Mouse (Mus musculus) layer of hippocampus, adult 9-11 months (tissue): ENCODE measurements around the gene Rnf26.

Experiments used
- DNase-seq: peaks from one replicate; pipeline ENCODE4 v3.0.0; 2022

Rnf26 gene

DNA sequence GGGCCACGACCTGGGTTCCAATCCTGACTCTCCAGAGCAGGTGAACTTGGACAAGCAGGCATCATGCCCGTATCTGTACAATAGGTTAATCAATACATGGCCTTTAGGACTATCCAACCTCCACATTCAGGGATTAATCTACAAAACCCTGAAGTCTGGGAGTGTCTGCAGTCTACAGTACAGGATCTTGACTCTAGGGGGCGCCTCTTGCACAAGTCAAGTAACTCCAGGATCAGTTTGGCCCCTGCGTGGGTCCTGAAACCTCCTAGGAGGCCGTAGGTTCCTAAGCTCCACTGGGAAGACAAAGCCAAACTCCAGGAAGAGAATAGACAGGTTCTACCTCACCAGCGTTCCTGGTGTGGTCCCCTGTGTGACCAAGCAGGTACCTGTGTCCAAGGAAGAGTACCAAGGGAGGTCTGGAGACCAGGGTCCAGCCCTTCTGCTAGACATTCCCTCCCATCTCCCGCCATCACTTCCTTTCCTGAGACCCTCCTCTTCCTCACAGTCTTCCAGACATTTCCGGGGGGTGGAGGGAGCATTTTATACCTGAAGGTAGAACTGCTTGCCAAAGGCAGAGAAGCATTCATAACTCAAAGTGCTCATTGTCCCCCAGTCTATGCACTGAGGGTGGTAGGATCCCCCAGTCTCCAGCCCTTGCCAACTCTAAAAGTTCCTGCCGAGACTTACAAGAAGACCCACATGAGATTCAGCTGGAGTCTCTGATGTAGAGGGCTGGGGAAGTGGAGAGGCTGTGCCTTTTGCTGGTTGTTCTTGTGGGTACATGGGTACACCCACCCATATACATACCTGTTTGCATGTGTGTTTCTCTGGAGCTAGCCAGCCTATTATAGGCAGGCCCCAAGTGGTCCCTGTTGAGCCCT is 38.7 kb downstream of the Rnf26 start:
- peak; percentile 45 for DNase-seq

DNA sequence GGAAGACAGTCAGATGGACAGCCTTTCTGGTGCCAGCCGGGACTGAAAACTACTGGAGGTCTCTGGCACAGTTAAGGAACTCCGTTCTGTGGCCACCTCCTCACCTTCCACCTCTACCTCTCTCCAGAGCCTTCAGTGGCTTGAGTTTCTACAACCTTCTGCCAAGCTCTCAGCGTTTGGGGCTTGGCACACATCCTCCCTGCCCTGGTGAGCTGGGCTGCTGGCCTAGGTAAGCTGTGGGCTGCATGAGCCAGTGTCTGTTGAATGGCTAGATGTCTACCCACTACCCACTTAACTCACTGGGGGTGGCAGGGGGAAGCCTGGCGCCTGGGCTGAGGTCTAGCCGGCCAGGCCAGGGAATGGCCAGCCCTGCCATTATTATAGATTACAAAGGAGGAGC is 40.2 kb downstream of the Rnf26 start:
- DNase-seq, result no peak

DNA sequence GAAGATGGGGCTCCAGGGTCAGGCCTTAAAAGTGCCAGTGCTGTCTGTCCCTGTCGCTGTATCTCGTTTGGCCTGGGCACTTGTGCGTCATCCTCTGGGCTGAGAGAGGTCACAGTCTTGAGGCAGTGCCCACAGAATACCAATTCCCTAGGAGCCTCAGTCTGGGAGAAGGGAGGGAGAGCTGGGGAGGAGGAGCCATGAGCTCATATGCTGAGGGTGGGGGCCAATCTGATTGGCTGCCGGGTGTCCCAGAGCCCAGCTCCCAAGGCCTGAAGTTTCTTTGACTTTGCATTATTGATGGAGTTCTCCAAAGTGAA is 40.8 kb downstream of the Rnf26 start:
- peak; percentile 70 for DNase-seq

DNA sequence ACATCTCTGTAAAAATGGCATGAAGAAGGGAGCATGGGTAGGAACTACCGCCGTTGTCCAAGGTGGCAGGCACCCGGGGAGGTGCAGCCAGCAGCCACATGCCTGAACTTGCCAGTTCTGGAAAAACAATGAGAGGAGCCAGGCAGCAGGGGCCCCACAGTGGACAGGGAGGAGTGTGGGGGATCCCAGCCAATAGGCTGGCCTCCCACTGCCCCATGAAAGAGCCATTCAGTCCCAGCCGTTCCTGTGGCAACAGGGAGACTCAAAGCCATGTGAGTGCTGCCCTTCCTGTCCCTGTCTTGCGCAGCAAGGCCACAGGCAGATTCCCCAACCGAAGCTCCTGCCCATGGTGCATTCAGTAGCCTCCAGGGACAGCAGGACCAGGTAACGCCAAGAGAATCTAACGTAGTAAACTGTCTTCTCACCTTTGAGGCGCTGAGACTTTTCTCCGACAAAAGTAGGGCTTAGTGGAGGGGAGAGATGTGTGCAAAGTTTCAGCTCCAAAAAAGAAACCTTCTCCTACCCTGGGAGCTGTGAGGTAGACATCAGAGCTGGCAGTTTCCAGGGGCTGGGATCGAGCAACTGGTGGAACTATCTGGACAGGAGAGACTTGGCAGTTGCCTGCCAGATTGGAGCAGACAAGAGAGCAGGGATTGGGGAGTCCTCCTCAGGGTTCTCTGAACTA is 41.3 kb downstream of the Rnf26 start:
- DNase-seq, result peak; percentile 87

DNA sequence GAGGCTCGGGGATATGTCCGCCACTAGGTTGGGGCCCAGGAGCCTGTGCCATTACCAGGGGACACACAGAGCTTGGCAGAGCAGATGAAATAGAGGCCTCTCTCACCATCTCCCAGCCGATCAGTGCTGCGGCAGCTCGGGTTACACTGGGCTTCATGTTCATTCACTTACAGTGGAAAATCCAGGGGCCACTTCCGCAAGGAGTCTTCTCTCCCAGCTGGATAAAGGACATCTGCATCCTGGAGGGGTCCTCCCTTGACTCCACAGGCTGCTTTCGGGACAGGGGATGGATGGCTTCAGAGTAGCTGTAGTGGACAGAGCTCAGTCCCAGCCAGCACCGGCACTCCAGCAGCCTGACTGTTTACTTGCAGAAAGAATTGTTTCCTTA is 42.5 kb downstream of the Rnf26 start:
- no peak for DNase-seq

DNA sequence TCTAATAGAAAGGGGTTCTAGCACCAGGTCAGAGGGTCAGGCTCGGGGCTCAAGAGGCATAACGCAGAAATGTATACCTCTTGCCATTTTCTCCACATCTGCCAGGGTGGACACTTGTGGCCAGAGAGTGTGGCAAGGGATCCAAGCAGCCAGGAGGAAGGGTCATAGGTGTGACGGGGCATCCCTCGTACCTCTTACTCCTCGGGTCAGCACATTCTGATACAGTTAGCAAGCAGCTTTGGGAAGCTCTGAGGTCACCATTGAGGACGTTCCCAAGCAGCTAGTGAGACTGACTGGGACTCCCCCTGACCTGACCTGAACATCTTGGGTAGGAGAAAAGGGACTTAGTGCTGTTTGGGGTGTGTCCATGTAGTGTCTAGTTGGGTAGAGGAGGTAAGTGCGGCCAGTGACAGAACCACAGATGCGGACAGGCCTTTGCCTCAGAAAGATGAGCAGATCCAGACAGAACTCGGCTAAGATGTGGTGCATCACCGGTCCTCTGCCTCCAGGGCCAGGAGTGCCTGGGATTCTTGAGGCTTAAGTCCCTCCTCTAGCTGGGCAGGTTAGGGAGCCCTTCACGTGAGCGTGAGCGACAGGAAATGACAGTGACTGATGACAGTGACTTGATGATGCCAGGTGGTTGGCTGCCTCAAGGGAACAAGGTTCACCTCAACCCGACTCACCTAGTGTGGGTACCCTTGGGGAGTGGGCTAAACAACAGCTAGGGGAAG is 43.0 kb downstream of the Rnf26 start:
- DNase-seq, result no peak

DNA sequence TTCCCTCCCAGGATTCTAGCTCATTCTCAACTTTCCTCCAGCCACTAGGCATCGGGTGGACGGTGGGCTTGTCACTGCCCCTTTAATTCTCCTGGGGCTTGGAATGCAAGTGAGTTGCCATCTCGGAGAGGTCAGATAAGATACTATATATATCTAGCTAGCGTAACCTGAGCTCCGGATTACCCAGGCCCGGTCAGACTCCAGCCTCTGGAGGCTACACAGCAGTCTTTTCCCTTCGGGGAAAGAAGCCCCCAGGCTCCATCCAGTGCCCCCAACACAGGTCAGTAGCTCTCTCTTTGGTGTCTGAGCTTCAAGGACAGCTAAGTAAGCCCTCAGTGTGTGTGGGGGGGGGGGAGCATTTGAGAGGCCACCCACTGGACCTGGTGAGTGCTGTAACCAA is 44.1 kb downstream of the Rnf26 start:
- DNase-seq, result no peak

DNA sequence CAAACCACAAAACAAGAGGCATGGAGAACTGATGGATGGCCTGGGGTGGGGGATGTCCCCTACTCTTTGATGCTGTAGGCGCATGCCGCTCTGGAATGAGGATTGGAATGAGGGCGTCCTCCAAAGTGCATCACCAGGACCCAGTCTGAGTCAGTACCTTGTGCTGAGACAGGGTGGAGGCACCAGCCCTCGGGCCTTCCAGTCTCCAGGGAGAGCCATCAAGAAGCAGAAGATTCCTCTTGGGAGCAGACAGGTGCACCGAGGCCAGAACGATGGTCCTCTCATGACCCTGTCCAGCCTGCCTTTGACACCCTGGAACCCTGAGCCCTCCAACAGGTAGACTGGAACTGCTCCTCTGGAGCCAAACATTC is 45.4 kb downstream of the Rnf26 start:
- no peak for DNase-seq

DNA sequence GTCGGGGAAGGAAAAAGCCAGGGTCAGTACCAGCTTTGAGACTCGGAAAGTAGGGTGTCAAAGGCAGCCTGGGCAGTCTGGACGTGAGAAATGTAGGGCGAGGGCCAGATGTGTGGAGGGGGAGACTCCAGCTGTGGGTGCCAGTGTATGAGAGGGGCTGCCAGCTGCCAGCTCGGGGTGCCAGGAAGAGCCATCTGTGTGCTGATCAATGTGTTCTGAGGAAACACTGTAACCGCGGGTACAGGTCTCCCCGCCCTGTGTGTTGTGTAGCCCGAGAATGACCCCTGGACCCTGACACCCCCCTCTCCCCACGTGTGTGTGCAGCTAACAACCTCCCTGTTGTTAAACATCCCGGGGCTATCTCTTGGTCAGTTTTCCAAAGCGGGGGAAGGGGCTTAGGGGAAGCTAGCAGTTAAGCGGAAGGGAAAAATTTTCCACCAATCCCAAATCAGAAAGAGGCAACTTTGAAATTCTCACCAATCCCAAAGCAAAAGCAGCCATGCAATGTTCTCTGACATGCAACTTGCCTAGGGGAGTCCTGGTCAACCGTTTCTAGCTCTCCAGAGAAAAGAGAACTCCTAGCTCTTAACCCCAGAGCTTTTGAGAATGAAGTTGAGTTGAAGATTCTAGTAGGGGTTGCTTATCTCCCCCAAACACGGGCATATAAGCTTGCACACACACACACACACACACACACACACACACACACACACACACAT is 45.9 kb downstream of the Rnf26 start:
- DNase-seq, result no peak

DNA sequence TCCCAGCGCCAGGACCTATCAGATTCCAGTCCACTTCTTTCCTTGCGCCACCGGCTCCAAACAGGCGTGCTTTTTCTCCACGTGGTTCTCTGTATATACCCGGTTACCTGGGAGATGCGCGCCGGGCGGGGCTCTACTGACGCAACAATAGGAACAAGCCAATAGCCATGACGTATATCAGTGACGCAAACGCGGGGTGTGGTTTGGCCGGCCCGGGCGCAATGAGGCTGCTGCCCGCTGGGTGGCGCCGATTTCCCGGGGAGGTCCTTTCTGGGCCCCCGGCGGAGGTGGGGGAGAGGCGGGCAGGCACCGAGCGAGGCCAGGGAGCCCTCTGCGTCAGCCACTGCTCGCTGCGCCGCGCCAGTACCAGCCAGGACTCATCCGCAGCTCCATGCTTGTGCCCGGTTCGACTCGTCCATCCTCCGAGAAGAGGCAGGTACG is 46.5 kb downstream of the Rnf26 start, which contains the start of gene Usp2:
Gene Usp2 (plus strand): TSS at position 237 of the 441 bp plus-strand sequence.
- peak; percentile 100 for DNase-seq

DNA sequence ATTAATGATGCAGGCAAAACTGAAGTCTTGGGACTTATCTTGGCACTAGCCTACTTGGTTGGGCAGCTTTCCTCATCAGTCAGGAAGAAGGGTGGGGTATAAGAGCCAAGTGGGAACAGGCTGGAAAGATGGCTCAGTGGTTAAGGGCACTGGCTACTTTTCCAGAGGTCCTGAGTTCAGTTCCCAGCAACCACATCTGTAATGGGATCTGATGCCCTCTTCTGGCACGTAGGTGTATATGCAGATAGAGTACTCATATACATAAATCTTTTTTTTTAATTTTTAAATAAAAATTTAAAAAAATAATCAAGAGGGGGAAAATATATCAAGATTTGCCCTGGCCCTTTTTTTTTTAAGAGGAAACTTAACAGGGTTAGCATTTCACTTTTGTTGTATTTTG is 48.1 kb downstream of the Rnf26 start:
- DNase-seq, result no peak

DNA sequence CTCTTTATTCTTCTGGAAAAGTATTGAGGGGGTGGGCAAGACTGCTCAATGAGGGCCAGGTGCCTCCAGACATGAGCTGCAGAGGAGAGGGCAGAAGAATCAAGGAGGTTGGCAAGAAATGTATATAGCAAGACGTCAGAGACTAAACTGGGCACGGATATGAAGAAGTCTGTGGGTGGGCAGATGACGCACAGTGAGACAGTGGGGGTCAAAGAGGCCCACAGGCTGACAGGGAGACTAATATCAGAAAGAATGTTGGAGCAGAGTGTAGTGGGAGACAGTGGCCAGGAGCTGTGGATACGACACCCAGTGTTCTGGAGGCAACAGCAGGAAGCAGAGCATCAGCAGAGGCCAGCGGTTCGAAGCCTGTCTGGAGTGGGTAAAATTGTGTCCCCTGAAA is 54.7 kb downstream of the Rnf26 start:
- no peak for DNase-seq

DNA sequence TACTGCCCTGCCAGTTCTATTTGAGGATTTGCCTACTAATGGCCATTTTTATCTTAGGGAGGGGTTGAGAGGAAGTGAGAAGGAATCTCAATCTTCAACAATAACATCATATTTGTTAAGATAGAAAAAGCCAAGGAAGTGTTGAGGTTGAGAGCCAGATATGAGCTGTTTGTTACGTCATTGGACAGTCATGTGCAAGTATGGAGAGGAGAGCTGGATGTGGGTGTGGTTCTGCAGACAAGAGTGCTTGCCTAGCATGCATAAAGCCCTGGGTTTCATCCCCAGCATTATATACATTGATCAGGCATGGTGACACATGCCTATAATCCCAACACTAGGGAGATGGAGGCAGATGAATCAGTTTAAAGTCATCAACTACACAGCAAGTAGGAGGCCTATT is 59.4 kb downstream of the Rnf26 start:
- no peak for DNase-seq

DNA sequence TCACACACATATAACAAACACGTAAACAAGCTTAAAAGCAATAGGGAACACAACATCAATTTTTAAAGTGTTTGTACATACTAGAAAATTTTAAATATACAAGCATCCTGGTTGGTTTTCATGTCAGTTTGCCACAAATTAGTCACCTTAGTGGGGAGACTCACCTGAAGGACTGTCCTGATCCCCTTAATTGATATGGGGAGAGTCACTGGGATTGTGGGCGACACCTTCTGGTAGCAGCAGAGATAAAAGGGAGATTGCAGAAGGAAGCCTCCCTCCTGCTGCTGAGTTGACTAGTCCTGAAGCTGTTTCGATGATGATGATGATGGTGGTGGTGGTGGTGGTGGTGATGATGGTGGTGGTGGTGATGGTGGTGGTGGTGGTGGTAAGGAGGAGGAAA is 60.5 kb downstream of the Rnf26 start:
- no peak for DNase-seq

DNA sequence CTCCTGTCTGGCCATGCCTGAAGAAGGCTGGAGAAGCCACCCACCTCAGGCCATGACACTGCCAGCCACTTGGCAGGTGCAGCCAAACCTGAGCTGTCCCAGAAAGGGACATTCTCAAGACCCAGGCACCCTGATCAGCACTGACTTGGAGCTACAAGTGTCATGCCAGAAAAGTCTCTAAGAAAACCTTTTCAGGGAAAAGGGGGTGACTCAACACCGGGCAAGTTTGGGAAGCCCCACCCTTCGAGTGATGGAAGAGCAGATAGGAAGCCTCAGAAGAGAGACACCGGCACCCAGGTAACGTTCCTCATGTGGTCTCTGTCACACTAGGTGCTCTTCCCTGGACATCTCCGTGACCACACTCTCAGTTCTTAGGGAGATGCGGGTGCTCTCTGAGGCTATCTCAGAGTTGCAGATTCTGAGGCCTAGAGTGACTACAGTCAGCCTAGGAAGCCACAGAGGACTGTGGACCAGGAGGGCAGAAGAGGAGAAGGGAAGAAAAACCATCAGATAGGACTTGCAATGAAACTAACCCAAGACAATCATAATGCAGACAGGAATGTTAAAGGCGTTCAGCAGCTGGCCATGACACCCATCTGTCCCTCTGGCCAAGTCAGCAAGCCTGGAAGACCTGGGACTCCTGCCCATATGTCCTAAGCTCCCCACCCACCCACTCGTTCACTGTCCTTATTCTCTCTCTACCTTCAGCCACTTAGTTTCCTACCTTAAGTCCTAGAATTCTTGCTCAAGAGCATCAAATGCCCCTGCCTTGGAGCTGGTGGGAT is 63.7 kb downstream of the Rnf26 start:
- peak; percentile 98 for DNase-seq

DNA sequence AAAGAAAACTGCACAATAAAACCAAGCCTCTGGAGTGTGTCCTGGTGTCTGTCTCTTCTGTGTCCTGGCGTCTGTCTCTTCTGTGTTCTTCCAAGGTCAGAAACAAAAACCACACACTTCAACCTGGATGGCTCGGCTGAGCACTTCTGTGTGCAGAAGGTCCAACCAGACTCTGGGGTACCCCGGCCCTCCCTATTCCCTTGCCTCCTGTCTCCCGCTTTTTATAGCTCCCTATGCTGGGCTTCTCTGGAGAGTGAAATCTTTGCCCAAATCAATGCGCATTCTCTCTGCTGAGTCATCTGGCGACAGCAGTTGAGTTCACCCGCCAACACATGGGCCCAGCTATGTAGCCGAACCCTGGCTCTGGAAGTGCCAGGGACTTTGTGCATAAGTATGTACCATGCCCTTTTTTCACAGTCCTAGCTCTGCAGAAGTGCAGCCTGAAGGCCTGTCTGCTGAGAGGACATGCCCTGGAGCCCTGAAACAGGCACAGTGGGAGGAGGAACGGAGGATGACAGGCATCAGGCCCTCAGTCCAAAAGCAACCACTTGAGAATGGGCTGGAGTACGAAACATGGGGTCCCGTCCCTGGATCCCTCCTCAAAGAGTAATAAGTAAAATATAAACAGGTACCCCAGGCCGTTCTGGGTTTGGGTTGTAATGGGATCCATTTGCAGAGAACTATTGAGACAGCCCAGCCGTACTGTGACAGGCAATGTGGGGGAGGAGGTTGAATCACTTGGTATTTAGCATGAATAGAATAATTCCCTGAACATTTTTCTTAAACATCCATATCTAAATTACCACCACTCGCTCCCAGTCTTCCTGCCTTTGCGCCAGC is 64.6 kb downstream of the Rnf26 start:
- DNase-seq, result peak; percentile 100

DNA sequence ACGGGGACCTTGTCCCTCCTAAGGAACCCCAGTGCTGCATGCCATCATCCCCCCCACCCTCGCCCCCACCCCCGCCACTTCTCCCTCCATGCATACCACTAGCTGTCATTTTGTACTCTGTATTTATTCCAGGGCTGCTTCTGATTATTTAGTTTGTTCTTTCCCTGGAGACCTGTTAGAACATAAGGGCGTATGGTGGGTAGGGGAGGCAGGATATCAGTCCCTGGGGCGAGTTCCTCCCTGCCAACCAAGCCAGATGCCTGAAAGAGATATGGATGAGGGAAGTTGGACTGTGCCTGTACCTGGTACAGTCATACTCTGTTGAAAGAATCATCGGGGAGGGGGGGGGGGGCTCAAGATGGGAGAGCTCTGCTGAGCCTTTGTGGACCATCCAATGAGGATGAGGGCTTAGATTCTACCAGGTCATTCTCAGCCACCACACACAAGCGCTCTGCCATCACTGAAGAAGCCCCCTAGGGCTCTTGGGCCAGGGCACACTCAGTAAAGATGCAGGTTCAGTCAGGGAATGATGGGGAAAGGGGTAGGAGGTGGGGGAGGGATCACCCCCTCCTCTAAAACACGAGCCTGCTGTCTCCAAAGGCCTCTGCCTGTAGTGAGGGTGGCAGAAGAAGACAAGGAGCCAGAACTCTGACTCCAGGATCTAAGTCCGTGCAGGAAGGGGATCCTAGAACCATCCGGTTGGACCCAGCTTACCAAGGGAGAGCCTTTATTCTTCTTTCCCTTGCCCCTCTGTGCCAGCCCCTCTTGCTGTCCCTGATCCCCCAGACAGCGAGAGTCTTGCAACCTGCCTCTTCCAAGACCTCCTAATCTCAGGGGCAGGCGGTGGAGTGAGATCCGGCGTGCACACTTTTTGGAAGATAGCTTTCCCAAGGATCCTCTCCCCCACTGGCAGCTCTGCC is 65.5 kb downstream of the Rnf26 start:
- DNase-seq, result peak; percentile 98

DNA sequence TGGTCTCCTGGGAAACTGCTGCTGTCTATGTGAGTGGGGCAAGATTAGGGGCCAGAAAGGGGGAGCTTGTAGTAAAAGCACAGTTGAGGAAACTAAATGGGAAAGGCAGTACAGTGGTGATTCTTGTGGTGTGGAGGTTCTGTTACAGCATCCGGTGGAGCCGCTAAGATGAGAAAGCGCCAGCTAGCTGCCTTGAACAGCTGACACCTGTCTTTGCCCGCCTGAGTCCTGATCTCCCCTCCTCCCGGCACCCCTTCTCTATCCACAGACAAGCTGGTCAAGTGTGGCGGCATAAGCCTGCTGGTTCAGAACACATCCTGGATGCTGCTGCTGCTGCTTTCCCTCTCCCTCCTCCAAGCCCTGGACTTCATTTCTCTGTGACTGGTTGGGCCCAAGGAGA is 66.2 kb downstream of the Rnf26 start:
- no peak for DNase-seq

DNA sequence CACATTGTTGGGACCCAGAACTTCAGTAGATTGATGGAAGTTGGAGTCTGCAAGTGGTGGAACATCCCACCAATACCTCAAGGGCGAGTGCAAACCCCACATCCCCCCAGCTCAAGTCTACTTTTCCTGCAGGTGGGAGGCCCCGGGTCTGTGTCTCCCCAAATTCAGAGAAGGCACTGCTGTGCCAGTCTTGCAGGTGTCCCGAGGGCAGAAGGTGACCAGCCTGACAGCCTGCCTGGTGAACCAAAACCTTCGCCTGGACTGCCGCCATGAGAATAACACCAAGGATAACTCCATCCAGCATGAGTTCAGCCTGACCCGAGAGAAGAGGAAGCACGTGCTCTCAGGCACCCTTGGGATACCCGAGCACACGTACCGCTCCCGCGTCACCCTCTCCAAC is 66.9 kb downstream of the Rnf26 start:
- DNase-seq, result no peak

DNA sequence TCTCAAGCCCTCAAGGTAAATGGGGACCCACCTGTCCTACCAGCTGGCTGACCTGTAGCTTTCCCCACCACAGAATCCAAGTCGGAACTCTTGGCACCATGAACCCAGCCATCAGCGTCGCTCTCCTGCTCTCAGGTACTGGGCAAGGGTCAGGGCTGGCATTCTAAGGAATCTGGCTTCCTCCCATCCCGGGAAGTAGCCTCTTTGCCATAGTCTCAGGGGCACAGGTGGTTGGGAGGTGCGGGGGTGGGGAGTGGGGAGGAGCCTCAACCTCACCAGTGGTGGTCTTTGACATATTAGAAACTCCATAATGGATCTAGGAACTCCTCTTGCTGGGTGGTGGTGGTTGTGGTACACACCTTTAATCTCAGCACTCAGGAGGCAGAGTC is 67.4 kb downstream of the Rnf26 start:
- no peak for DNase-seq
